ENCODE assay signal across 13 mouse cellular contexts in genomic region chr2:31376057-31376456, GRCm38 (mm10).
A peak's percentile ranks its signal among the peaks of the same experiment; 100 is the strongest.
DNase-seq lines count a peak whose midpoint lies in the region; TF ChIP-seq lines count a peak whose summit lies in the region.
"Had no signal": no experiment of that assay in that cellular context is flagged by ENCODE, and none has a peak within 500 bp of the region (broad histone marks: within the 10 kb centered on the region; RNA-seq: fewer than 3 reads in every experiment).

No protein-coding gene starts in this region.

- DNase-seq in cerebellum, postnatal 14 days: peak; percentile 40 to 43
- DNase-seq in cerebellum, adult 11-12 months: no peak
- peak; percentile 60 for DNase-seq in gastrocnemius, adult 2 months
- no peak for DNase-seq in gastrocnemius, postnatal 36 days
- peak; percentile 55 for DNase-seq in gastrocnemius, postnatal 14 days
- peak; percentile 40 for DNase-seq in skeletal muscle tissue, adult 2 months (ENCODE audit: low read depth, low spot score)
- DNase-seq in left cerebral cortex, postnatal 10 days (ENCODE audit: extremely low spot score in 1 of 2, low spot score in 2 of 2): no peak
- DNase-seq: adrenal gland, postnatal 10 days; B cell, adult 2 months; kidney, adult 2 months had no signal

- no peak overlapping the region for H3K4me3 ChIP-seq in gastrocnemius, adult 2 months
- H3K4me3 ChIP-seq: embryonic facial prominence, embryonic 13.5 days; forebrain, embryonic 12.5 days; hindbrain, embryonic 15.5 days had no signal

- no peak for TF ChIP-seq CTCF in gastrocnemius, adult 2 months (IDR thresholded peaks at IDR 0.05)

- intact Hi-C loops in gastrocnemius, adult 2 months (cut with DNase I): loop anchor here (5.0 kb wide), 1 partner anchor 64 kb away; the partner anchor contains the start of gene Hmcn2
- intact Hi-C loops in gastrocnemius, postnatal 36 days (cut with DNase I): no loop called here
- intact Hi-C loops in gastrocnemius, postnatal 14 days (cut with DNase I; ENCODE audit: low total_unique reads): loop anchor here (5.0 kb wide), 1 partner anchor 74 kb away; no protein-coding TSS in a partner anchor
- intact Hi-C loops in left cerebral cortex, postnatal 10 days (cut with DNase I): no loop called here

- no peak overlapping the region for H3K27ac ChIP-seq in gastrocnemius, adult 2 months
- H3K27ac ChIP-seq: embryonic facial prominence, embryonic 13.5 days; forebrain, embryonic 12.5 days; hindbrain, embryonic 15.5 days had no signal

Comparison
In these comparisons a context has a peak if more than half of its experiments do, and no peak if none do; other contexts are left out.
1. DNase-seq: peak in cerebellum, postnatal 14 days (2 of 2), gastrocnemius, adult 2 months (single experiment), gastrocnemius, postnatal 14 days (single experiment) and skeletal muscle tissue, adult 2 months (single experiment); none in cerebellum, adult 11-12 months (single experiment), gastrocnemius, postnatal 36 days (0 of 2) and left cerebral cortex, postnatal 10 days (0 of 2).
2. intact Hi-C loops: an anchor here in gastrocnemius, adult 2 months (5.0 kb wide) and gastrocnemius, postnatal 14 days (5.0 kb wide); none called in gastrocnemius, postnatal 36 days and left cerebral cortex, postnatal 10 days.